Mouse (Mus musculus) midbrain, embryonic 11.5 days (tissue): ENCODE measurements at regions not wholly inside any gene's neighbourhood (a gene's known extent, or its start where the extent isn't known, plus 50 kb on each side); places are given as distances from the start of the nearest gene placed in this dataset.

Experiments
- ATAC-seq: fragments of 200-750 bp; cut with Nextera tagmentation; 2 replicates; pipeline ENCODE4 v1.8.0; 2017; ENCODE audit warnings: moderate TSS enrichment, moderate library complexity; ENCODE audit not compliant: low FRiP score
- DNase-seq: peaks from one replicate; pipeline ENCODE4 v3.0.0; 2015; ENCODE audit warnings: low spot score; ENCODE audit errors: missing footprints
- H3K27ac ChIP-seq: fragments of 300-500 bp; sonication (generic); 2 replicates; pipeline ENCODE4 v1.5.1; 2014; ENCODE audit warnings: low read depth, low read length
- H3K27me3 ChIP-seq: fragments of 300-500 bp; sonication (generic); 2 replicates; pipeline ENCODE4 v1.6.1; 2014; ENCODE audit warnings: mild to moderate bottlenecking, low read length, moderate library complexity, mixed read lengths; ENCODE audit not compliant: control insufficient read depth, insufficient read depth
- H3K36me3 ChIP-seq: fragments of 300-500 bp; sonication (generic); 2 replicates; pipeline ENCODE4 v1.6.1; 2014; ENCODE audit warnings: mild to moderate bottlenecking, low read length, moderate library complexity, mixed read lengths; ENCODE audit not compliant: control insufficient read depth, insufficient read depth
- H3K4me1 ChIP-seq: fragments of 300-500 bp; sonication (generic); 2 replicates; pipeline ENCODE4 v1.6.1; 2014; ENCODE audit warnings: low read length; ENCODE audit not compliant: control insufficient read depth, insufficient read depth
- H3K4me2 ChIP-seq: fragments of 300-500 bp; sonication (generic); 2 replicates; pipeline ENCODE4 v1.6.1; 2014; ENCODE audit warnings: mild to moderate bottlenecking, moderate library complexity
- H3K4me3 ChIP-seq: fragments of 300-500 bp; sonication (generic); 2 replicates; pipeline ENCODE4 v1.5.1; 2014; ENCODE audit warnings: low read depth, low read length
- H3K9ac ChIP-seq: fragments of 300-500 bp; sonication (generic); 2 replicates; pipeline ENCODE4 v1.6.1; 2014; ENCODE audit warnings: low read length
- H3K9me3 ChIP-seq: fragments of 300-500 bp; sonication (generic); 2 replicates; pipeline ENCODE4 v1.6.1; 2016; ENCODE audit warnings: low read length; ENCODE audit not compliant: control insufficient read depth
- WGBS: fragments of 180-500 bp; shearing (Covaris S2); extraction: QIAGEN DNeasy Blood & Tissue Kit; methylation state at CpG from one replicate; pipeline ENCODE4 v1.1.7; 2014; 5-methylcytosine and 5-hydroxymethylcytosine counted together

DNA sequence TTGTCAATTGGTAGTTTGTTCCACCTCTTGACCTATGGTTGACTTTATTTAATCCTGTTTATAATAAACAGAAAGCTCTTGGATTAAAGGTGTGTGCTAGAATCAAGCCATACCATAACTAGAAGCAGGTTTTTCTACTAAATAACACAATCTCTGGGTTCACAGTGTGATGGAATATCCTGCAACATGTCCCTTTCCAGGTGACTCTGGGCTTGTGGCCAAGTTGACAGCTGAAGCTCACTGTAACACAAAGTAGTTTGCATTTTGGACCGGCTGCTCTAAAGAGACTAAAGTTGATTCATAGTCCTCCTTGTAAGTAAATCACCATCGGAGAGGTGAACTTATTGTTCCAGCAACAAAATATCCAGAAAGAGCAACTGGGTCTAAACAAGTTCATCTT, 149.3 kb upstream of the Kctd3 start:
- H3K9ac ChIP-seq: no peak overlapping the region
- no peak overlapping the region for H3K27ac ChIP-seq
- DNase-seq: no peak
- no peaks in the 10 kb centered on the region for H3K4me1 ChIP-seq
- no peak overlapping the region for H3K4me2 ChIP-seq
- no peaks in the 10 kb centered on the region for H3K36me3 ChIP-seq
- no peaks in the 10 kb centered on the region for H3K27me3 ChIP-seq
- 96% methylated on average over 2 of the region's 2 CpGs for WGBS
- no peak for ATAC-seq
- H3K9me3 ChIP-seq: no peaks in the 10 kb centered on the region
- no peak overlapping the region for H3K4me3 ChIP-seq

DNA sequence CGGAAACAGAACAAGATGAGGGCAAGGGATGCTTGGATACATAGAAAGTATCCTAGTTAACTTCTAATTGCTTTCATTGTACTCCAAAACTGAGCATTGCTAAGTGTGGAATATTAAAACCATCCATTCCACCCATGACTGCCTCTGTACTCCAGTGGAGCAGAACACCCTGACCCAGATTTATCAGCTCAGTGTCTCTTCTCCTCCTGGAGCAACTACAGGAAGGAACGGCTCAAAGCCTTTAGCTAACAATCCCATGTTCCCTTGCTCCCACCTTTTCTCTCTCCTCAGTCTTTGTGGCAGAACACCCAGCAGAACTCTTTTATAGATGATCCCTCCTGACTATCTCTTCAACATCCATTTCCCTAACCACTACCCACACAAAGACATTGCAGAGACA, 146.7 kb upstream of the Kctd3 start:
- no peak overlapping the region for H3K9ac ChIP-seq
- no peaks in the 10 kb centered on the region for H3K27me3 ChIP-seq
- no peak overlapping the region for H3K4me2 ChIP-seq
- H3K4me3 ChIP-seq: no peak overlapping the region
- no peaks in the 10 kb centered on the region for H3K4me1 ChIP-seq
- no peak for ATAC-seq
- H3K36me3 ChIP-seq: no peaks in the 10 kb centered on the region
- H3K27ac ChIP-seq: no peak overlapping the region
- DNase-seq: no peak
- WGBS: 81% methylated on average over 2 of the region's 2 CpGs
- H3K9me3 ChIP-seq: no peaks in the 10 kb centered on the region

DNA sequence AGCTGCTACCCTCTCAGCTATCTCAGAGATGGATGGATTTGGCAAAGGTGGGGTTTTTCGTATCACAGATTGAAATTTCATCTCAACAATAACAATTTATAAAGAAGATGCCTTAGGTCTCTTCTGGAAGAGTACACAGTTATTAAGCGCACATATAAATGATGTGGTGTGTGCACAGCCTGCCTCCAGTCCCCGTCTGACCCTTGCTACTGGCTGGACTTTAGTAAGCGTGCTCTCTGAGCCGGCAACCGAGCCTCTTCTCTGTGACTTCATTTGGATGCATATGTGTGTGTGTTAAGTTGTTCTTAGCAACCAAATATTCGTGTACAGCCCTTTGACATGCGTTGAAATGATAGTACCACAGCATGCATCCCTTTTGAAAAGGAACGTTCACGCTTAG, 145.5 kb upstream of the Kctd3 start:
- H3K27me3 ChIP-seq: no peaks in the 10 kb centered on the region
- H3K9me3 ChIP-seq: no peaks in the 10 kb centered on the region
- H3K4me1 ChIP-seq: no peaks in the 10 kb centered on the region
- 88% methylated on average over 10 of the region's 10 CpGs for WGBS
- DNase-seq (no peak), ATAC-seq (no peak)
- H3K36me3 ChIP-seq: no peaks in the 10 kb centered on the region
- no peak overlapping the region for H3K9ac ChIP-seq
- H3K4me2 ChIP-seq: no peak overlapping the region
- H3K4me3 ChIP-seq: no peak overlapping the region
- no peak overlapping the region for H3K27ac ChIP-seq

DNA sequence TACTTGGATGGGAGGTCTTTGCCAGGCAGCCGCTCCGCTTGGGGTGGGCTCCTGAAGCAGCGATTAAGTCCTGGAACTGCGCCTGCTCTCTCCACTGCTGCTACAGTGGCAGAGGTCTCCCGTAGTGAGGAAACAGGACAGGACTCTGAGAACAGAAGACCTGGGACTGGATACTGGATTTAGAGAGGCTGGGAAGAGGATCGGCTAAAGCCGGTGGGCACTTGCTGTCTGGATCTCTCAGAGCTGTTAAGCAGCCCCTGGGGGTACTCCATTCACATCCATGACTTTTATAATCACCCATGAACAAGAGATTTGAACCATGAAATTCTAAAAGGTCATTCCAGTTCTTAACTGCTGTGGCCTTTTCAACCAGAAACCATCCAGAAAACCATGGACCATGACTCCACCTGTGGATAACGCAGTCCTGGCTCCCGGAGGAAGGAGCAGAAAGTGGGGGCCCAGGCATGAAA, 135.4 kb upstream of the Kctd3 start:
- H3K36me3 ChIP-seq: no peaks in the 10 kb centered on the region
- no peaks in the 10 kb centered on the region for H3K27me3 ChIP-seq
- no peaks in the 10 kb centered on the region for H3K9me3 ChIP-seq
- no peak overlapping the region for H3K9ac ChIP-seq
- peak; percentile 84 for ATAC-seq
- H3K4me2 ChIP-seq: no peak overlapping the region
- WGBS: 30% methylated on average over 9 of the region's 9 CpGs
- no peak overlapping the region for H3K4me3 ChIP-seq
- peaks cover 3% of the 10 kb centered on the region; the same call in 1 of the 2 replicates for H3K4me1 ChIP-seq
- H3K27ac ChIP-seq: no peak overlapping the region; the same call in 1 of the 2 replicates
- DNase-seq: peak; percentile 89

DNA sequence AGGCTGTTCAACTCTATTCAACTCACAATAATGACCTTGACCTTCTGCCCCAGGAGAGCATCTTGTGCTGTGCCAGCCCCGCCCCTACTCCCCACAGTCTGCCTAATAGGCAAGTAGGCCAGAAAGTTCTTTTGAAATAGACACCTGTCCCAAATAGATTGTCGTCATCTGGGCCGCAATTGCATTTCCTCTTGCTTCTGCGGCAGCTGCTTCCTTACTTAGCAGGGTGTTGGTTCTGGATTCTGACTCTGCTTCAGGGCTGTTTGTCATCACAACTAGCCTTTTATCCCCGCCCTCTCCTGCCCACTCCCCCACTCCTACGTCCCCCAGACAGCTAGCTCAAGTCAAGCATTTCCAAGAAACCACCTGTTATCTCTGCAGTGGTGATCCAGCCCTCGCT, 134.9 kb upstream of the Kctd3 start:
- Histone ChIP-seq H3K36me3 (no peaks in the 10 kb centered on the region), H3K9me3 (no peaks in the 10 kb centered on the region), H3K27ac (no peak overlapping the region; the same call in 1 of the 2 replicates), H3K4me3 (no peak overlapping the region), H3K27me3 (no peaks in the 10 kb centered on the region), H3K4me2 (no peak overlapping the region), H3K4me1 (peaks cover 3% of the 10 kb centered on the region; the same call in 1 of the 2 replicates), H3K9ac (no peak overlapping the region)
- WGBS: 54% methylated on average over 7 of the region's 7 CpGs
- DNase-seq: no peak
- no peak for ATAC-seq

DNA sequence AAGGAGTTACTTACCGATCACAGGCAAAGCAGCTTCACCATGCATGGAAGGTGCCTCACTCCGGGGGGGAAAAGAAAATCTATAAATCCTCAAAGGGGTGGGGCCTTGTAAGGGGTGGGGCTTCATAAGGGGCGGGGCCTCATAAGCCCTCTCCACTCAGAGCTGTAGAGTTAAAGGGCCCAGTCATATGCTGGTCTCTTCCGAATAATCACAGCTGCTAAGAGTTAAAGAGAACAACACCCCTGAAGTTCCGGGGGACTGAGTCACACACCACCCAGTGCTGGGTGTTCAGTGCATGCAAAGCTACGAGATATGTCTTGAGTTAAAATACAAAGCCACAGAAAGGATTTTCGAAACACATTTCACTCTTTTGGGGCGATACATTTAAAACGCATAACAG, 134.1 kb upstream of the Kctd3 start:
- Histone ChIP-seq H3K36me3 (no peaks in the 10 kb centered on the region), H3K27ac (no peak overlapping the region), H3K9ac (no peak overlapping the region), H3K4me1 (peaks cover 3% of the 10 kb centered on the region; the same call in 1 of the 2 replicates), H3K4me3 (no peak overlapping the region), H3K9me3 (no peaks in the 10 kb centered on the region), H3K4me2 (no peak overlapping the region), H3K27me3 (no peaks in the 10 kb centered on the region)
- 92% methylated on average over 9 of the region's 9 CpGs for WGBS
- no peak for DNase-seq
- ATAC-seq: no peak

DNA sequence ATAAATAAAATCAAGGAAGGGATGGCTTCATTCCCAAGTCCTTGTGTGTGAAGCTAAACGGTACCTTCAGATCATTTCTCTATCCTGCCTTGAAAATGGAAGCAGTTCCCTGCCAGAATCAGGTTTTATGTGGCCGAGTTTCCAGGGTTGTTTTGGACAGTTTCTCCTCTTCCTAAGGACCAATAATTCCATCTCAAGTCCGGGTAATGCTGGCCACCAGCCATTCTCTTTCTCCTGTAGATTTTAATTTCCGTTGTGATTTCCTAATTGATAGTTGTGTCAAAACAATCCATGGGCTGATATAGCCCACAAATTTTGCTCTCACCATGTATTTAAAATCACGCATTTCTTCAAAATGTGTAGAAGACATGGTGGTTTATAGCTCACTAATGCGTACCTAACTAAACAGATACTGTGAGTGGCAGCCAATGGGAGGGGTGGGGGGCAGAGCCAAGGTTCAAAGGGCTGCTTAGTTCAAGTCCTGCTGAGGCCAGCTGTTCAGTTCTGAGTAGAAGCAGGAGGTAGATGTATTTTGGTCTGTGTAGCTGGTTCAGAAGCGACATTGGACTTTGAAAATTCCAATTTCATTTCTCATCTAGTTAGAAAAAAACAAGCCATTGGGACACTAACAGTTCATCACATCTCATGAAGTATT, 129.2 kb upstream of the Kctd3 start:
- DNase-seq (no peak), ATAC-seq (no peak)
- no peaks in the 10 kb centered on the region for H3K9me3 ChIP-seq
- H3K36me3 ChIP-seq: no peaks in the 10 kb centered on the region
- H3K4me2 ChIP-seq: no peak overlapping the region
- H3K4me1 ChIP-seq: no peaks in the 10 kb centered on the region
- no peak overlapping the region for H3K9ac ChIP-seq
- H3K27me3 ChIP-seq: no peaks in the 10 kb centered on the region
- WGBS: 82% methylated on average over 7 of the region's 7 CpGs
- H3K4me3 ChIP-seq: no peak overlapping the region
- no peak overlapping the region for H3K27ac ChIP-seq

DNA sequence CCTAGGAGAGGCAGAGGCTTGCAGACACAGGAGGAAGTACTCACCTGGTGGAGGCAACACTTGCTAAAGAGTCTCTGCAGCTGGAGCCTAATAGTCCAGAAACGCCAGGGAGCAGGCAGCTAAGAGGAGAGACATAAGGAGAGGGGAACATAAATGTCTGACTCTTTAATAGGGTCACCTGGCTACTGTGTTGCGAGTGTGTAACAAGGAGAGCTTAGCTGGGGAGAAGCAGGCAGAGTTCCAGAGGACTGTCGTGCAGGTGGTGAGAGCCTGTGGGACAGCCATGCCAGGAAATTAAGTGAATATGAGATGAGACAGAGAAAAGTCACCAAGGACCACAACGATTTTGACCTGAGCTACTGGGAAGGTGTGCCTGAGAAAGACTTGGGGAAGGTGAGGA, 128.2 kb upstream of the Kctd3 start:
- DNase-seq (no peak), ATAC-seq (no peak)
- Histone ChIP-seq H3K27ac (no peak overlapping the region), H3K9ac (no peak overlapping the region), H3K27me3 (no peaks in the 10 kb centered on the region), H3K9me3 (no peaks in the 10 kb centered on the region), H3K4me2 (no peak overlapping the region), H3K4me1 (no peaks in the 10 kb centered on the region), H3K4me3 (no peak overlapping the region), H3K36me3 (no peaks in the 10 kb centered on the region)
- WGBS: 87% methylated on average over 4 of the region's 4 CpGs

DNA sequence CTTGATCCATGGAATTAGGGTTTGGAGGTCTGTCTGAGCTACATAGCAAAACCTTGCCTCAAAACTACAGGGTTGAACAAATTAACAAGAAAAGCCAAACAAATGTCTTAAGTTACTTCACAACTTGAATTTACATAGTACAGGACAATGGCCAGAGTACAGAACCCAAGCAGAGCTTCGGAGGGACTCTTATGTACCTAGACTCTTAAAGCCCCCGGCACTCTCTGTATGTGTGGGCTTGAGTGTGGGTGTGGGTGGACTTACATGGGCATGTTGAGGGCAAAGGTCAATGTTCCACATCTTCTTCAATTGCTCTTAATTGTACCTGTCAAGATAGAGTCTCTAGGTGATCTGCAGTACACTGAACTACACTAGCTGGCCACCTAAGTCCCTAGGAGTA, 121.1 kb upstream of the Kctd3 start:
- no peak overlapping the region for H3K27ac ChIP-seq
- H3K4me2 ChIP-seq: no peak overlapping the region
- H3K4me1 ChIP-seq: peaks cover 5% of the 10 kb centered on the region
- DNase-seq (no peak), ATAC-seq (no peak)
- H3K27me3 ChIP-seq: no peaks in the 10 kb centered on the region
- no peak overlapping the region for H3K4me3 ChIP-seq
- WGBS: 96% methylated on average over 2 of the region's 2 CpGs
- H3K9me3 ChIP-seq: no peaks in the 10 kb centered on the region
- no peak overlapping the region for H3K9ac ChIP-seq
- H3K36me3 ChIP-seq: no peaks in the 10 kb centered on the region
